Mouse (Mus musculus): ENCODE results near the gene Sac3d1.

Gene Sac3d1

DNA sequence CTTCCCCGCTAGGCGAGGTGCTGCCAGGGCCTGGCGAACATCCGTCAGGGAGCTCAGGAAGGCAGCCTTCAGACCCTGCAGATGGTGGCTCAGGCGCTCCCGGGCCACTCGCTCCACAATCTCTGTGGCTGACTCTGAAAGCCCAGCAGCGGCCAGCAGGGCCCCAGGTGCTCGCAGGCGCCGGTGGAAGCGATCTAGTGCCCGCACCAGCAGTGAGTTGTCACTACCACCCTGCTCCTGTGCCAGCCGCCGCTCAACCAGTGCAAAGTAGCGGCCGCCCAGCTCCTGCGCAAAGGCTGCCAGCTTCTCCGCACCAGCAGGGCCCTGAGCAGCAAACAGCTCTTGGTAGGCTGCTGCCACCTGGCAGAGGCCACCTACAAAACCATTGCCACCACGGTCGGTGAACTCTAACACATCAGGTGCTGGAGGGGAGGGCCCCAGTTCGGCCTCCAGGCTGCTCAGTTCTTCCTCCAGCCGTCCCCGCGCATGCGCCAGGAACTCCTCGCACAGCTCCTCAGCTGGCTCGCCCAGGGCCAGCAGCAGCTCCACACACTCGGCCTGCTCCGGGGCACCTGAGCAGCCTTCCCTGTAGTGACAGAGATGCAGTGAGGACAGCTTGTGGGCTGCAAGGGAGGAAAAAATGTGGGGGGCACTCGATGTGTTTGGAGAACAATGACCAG lies 47.7 kb downstream of the Sac3d1 start:
- DNase-seq (ENCODE audit: extremely low spot score, low read depth, low spot score) = no peak

DNA sequence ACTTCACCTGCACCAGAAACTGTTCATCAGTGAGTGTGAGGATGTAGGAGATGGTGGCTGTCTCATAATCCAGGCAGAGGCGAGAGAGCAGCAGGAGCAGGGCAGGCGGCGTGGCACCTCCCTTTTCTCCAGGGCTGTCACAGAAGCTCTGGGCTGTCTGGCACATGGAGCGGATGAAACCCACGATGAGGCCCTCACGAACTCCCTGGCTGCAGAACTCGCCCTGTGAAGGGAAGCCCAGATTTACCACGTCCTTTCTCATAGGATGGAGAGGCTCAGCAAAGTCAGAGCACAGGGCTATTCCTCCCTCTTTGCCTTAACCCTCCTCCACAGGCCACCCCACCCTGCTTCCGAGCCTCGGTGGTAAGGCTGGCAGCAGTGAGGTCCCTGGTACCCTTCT lies 48.6 kb downstream of the Sac3d1 start:
- DNase-seq (ENCODE audit: extremely low spot score, low read depth, low spot score) = no peak

- no peak for DNase-seq (ENCODE audit: extremely low spot score, low read depth, low spot score)
These were observed 49.5 kb downstream of the Sac3d1 start for GRCm38 (mm10) chr19:6068951-6069350.

- DNase-seq (ENCODE audit: extremely low spot score, low read depth, low spot score) = no peak
These were observed 50.6 kb downstream of the Sac3d1 start, which contains the start of gene Tm7sf2 for GRCm38 (mm10) chr19:6067724-6068415. TSS of gene Tm7sf2 (minus strand) at chr19:6068373.

DNA sequence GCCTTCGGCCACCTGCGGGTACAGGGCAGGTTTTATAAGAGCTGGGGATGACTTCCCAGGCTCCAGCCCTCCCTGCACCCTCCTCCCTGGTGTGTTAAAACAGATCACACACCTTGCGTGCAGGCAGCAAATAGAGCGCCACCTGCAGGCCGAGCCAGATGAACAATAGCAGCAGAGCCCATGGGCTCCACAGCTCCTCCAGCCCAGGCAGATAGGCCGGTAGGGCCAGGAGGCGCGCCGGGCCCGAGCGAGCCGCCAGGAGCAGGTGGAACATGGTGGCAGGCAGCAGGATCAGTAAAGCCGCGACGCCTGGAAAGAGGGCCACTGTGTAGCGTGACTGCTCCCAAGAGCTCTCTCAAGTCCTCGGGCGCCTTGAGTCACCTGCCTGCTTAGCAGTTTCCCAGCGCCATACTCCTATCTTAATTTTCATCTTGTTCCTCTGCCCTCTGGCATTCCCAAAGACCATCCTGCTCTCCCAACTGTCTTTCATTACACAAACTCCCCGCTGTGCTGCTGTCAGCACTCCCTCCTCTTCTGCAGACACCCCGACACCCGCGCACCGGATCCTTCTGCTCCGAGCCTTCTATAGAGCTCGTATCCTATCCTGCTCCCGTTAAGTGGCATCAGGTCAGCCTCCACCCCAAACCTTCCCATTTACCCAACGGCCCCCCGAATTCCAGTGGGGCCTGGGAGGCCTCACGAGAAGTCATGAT lies 51.3 kb downstream of the Sac3d1 start:
- DNase-seq (ENCODE audit: extremely low spot score, low read depth, low spot score) = no peak

GRCm38 (mm10) chr19:6066571-6066970 lies 51.9 kb downstream of the Sac3d1 start:
- no peak for DNase-seq (ENCODE audit: extremely low spot score, low read depth, low spot score)
